Mouse (Mus musculus): Measurements from ENCODE around the gene Rab24.

GRCm38 (mm10) chr13:55312028-55312630 is 9.6 kb downstream of the Rab24 start:
- TF ChIP-seq POLR2A (IDR thresholded peaks at IDR 0.05; ENCODE audit: low read depth, low read length) (no peak), CTCF (IDR thresholded peaks at IDR 0.05; ENCODE audit: extremely low read depth, insufficient read length, insufficient replicate concordance, low read depth, low read length) (no peak)
